ENCODE assay signal across 7 mouse cellular contexts in the genomic region with DNA sequence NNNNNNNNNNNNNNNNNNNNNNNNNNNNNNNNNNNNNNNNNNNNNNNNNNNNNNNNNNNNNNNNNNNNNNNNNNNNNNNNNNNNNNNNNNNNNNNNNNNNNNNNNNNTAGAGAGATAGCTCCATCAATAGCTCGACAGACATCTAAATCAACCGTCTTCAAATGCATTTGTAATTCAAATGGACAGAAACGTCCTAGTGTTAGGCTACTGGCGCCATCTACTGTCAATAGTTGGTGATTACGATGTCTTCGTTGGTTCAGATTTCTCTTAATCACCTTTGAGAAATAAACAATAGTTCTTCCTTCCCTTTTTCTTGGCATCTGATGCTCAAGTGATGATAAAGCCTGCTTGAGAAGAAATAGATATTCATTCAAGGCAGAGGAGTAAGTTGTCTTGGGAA. TPM values are rescaled to one million over a fixed set of nuclear protein-coding genes. Genes with fewer than 3 reads are reported as not detected.
DNase-seq lines count a peak whose midpoint lies in the region; ATAC-seq lines count a peak whose summit lies in the region.

No protein-coding gene starts in this region.

- peak overlapping the region; percentile 93 for H3K4me2 ChIP-seq in heart, embryonic 13.5 days

- WGBS in heart, embryonic 13.5 days: under 1% methylated on average over 6 of the region's 6 CpGs

- H3K27me3 ChIP-seq in heart, embryonic 13.5 days (replicated peaks): peaks cover 7% of the 10 kb centered on the region; the same call in 1 of the 2 replicates

- H3K9ac ChIP-seq in heart, embryonic 13.5 days: no peak overlapping the region

- no peaks in the 10 kb centered on the region for H3K36me3 ChIP-seq in heart, embryonic 13.5 days

- H3K9me3 ChIP-seq in heart, embryonic 13.5 days: no peaks in the 10 kb centered on the region

- H3K4me1 ChIP-seq in heart, embryonic 13.5 days: peaks cover 25% of the 10 kb centered on the region

- peak; percentile 89 for DNase-seq in 416B (ENCODE audit: low read depth)
- peak; percentile 90 for DNase-seq in CD4-positive, CD25-positive, alpha-beta regulatory T cell, adult 2 months (ENCODE audit: low read depth, low spot score)
- peak; percentile 76 for DNase-seq in kidney, postnatal 14 days
- peak; percentile 74 for DNase-seq in lung, postnatal 25 days (ENCODE audit: low spot score)
- peak; percentile 58 to 74 for DNase-seq in spleen, postnatal 4 days (ENCODE audit: low spot score in 2 of 2)

- no peak overlapping the region for H3K27ac ChIP-seq in heart, embryonic 13.5 days (replicated peaks)

- H3K4me3 ChIP-seq in heart, embryonic 13.5 days: peak overlapping the region; percentile 81

- ATAC-seq in common myeloid progenitor, adult 5-6 weeks (replicated peaks; ENCODE audit: low read depth, poor library complexity, severe bottlenecking): peak; percentile 28; the same call in 1 of the 2 replicates
- no peak for ATAC-seq in heart, embryonic 13.5 days (ENCODE audit: extremely low read depth, insufficient number of reproducible peaks, low FRiP score, low TSS enrichment)

RNA-seq across cellular contexts. Expression of gene Irgm1, which starts 12.5 kb away (rescaled TPM):
- total RNA-seq in common myeloid progenitor, adult 5-6 weeks (2017): 49.1 and 58.2 TPM in 2 replicates
- 8.4 and 10.6 TPM in 2 replicates for polyA plus RNA-seq in heart, embryonic 13.5 days (2015; fragmentation: Nextera tagmentation; extraction: Ambion mirVana)

RNA-seq across cellular contexts. Expression of gene Gm12184, which starts 32.6 kb away (rescaled TPM):
- total RNA-seq in common myeloid progenitor, adult 5-6 weeks (2017): 48.6 and 64.4 TPM in 2 replicates
- polyA plus RNA-seq in heart, embryonic 13.5 days (2015; fragmentation: Nextera tagmentation; extraction: Ambion mirVana): 0.53 and 1.2 TPM in 2 replicates

RNA-seq across cellular contexts. Expression of gene Trim7, which starts 33.1 kb away (rescaled TPM):
- total RNA-seq in common myeloid progenitor, adult 5-6 weeks (2017): 0.19 and 0.78 TPM in 2 replicates
- 0.56 and 0.88 TPM in 2 replicates for polyA plus RNA-seq in heart, embryonic 13.5 days (2015; fragmentation: Nextera tagmentation; extraction: Ambion mirVana)

RNA-seq across cellular contexts. Expression of gene Trim41, which starts 41.9 kb away (rescaled TPM):
- total RNA-seq in common myeloid progenitor, adult 5-6 weeks (2017): 50.2 and 70.9 TPM in 2 replicates
- polyA plus RNA-seq in heart, embryonic 13.5 days (2015; fragmentation: Nextera tagmentation; extraction: Ambion mirVana): 3.2 TPM in 2 replicates

RNA-seq across cellular contexts. Expression of gene Gm5431, which starts 43.0 kb away (rescaled TPM):
- total RNA-seq in common myeloid progenitor, adult 5-6 weeks (2017): 0.59 and 1.5 TPM in 2 replicates
- 0.17 and 0.22 TPM in 2 replicates for polyA plus RNA-seq in heart, embryonic 13.5 days (2015; fragmentation: Nextera tagmentation; extraction: Ambion mirVana)
